Mouse (Mus musculus): ENCODE measurements around the gene 4930563M21Rik. TPM values are rescaled to one million over a fixed set of nuclear protein-coding genes. Genes with fewer than 3 reads are reported as not detected.

Gene 4930563M21Rik
- total RNA-seq, 2 experiments from 2014 or later = not detected

Other genes starting within 250 kb of the 4930563M21Rik start
- 3.2 and 5.6 TPM in 2 replicates for gene Scaper, start 72.4 kb downstream of the 4930563M21Rik start, total RNA-seq (2015)
- gene Scaper, start 72.4 kb downstream of the 4930563M21Rik start, total RNA-seq (2017) = 9.0 and 11.5 TPM in 2 replicates
- gene Rcn2, start 31.3 kb upstream of the 4930563M21Rik start, total RNA-seq (2015) = 52.7 and 60.6 TPM in 2 replicates
- gene Rcn2, start 31.3 kb upstream of the 4930563M21Rik start, total RNA-seq (2017) = 38.8 and 42.1 TPM in 2 replicates
- gene Pstpip1, start 79.4 kb upstream of the 4930563M21Rik start, total RNA-seq (2015) = 25.9 and 38.2 TPM in 2 replicates
- gene Pstpip1, start 79.4 kb upstream of the 4930563M21Rik start, total RNA-seq (2017) = 113 and 122 TPM in 2 replicates
- gene Tspan3, start 154.9 kb upstream of the 4930563M21Rik start, total RNA-seq (2015) = 54.4 and 56.4 TPM in 2 replicates
- 37.2 and 37.6 TPM in 2 replicates for gene Tspan3, start 154.9 kb upstream of the 4930563M21Rik start, total RNA-seq (2017)